Mouse (Mus musculus): ENCODE results near the gene Tbx2. TPM values are rescaled to one million over a fixed set of nuclear protein-coding genes. Genes with fewer than 3 reads are reported as not detected.

Tbx2 gene
- polyA plus RNA-seq, 1 experiment, result 3.5 TPM

DNA sequence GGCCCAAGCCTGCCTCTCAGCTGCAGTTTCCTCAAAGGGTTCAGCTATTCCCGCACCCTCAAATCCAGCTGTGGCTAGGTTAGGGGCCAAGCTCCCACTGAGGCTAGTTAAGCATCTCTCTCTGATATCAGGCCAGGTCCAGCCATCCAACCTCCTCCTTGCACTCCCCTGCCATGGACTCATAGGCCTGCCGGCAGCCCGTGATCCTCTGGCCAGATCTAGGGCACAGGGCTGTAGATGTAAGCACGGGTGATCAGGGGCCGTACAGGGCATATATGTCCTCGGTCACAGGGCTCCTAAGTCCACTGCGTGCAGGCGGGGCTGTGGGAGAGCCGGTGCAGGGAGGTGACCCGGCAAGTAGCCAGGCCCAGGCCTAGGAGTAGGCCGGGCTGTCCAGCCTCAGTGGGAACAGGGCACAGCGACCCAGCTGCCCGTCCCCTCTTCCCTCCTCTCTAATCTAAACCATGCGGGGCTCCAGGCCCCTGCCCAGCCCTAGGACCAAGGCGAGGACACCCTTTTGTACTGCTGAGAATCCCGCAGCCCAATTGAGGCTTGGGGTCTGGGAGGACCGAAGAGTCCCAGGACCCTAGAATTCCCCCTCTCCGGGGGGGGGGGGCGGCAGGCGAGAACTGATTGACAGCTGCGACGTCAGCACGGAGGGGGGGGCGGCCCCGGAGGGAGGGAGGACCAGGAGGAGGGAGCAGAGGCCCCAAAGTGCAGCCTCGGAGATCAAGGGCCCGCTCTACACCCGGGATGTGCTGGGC is 53.5 kb downstream of the Tbx2 start, which contains the start of gene Tbx4:
TSS of gene Tbx4 (plus strand) at position 758 of the 764 bp plus-strand sequence.
- H3K4me1 ChIP-seq (ENCODE audit: control insufficient read depth, insufficient read depth, low read length), result no peaks in the 10 kb centered on the region
- H3K27me3 ChIP-seq (ENCODE audit: control insufficient read depth, insufficient read depth, low read length), result peaks cover 16% of the 10 kb centered on the region; the same call in 1 of the 2 replicates
- WGBS, result 35% methylated on average over 23 of the region's 28 CpGs
- DNase-seq, result no peak
- H3K4me3 ChIP-seq (replicated peaks; ENCODE audit: insufficient read depth, low read depth, low read length), result no peak within 1 kb of the TSS
- TF ChIP-seq POLR2A (IDR thresholded peaks at IDR 0.05; ENCODE audit: borderline replicate concordance, insufficient read depth, low read length), result no peak
- TF ChIP-seq CTCF (IDR thresholded peaks at IDR 0.05; ENCODE audit: borderline replicate concordance, insufficient read depth, low read depth, low read length), result no peak
- H3K27ac ChIP-seq (ENCODE audit: insufficient read depth, low read length), result no peak within 1 kb of the TSS

DNA sequence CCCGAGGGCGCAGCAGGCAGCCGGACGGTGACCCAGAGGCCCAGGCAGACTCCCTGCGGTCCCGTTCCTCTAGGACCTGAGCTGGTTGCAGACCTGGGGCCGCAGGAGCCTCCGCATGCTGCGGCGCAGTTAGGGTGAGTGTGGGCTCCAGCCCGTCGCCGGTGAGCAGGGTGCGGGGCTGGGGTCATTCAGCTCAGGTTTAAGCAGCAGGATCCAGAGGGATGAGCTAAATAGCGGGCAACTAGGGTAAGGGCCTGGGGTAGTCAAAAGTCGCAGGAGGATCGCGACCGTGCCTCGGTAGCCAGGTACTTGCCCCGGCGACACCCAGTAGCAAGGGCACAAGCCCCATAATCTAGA is 54.1 kb downstream of the Tbx2 start:
- Histone ChIP-seq H3K27ac (ENCODE audit: insufficient read depth, low read length) (no peak overlapping the region), H3K4me1 (ENCODE audit: control insufficient read depth, insufficient read depth, low read length) (no peaks in the 10 kb centered on the region), H3K27me3 (ENCODE audit: control insufficient read depth, insufficient read depth, low read length) (peaks cover 16% of the 10 kb centered on the region; the same call in 1 of the 2 replicates), H3K4me3 (replicated peaks; ENCODE audit: insufficient read depth, low read depth, low read length) (no peak overlapping the region)
- no peak for DNase-seq
- no peak for TF ChIP-seq CTCF (IDR thresholded peaks at IDR 0.05; ENCODE audit: borderline replicate concordance, insufficient read depth, low read depth, low read length)
- no peak for TF ChIP-seq POLR2A (IDR thresholded peaks at IDR 0.05; ENCODE audit: borderline replicate concordance, insufficient read depth, low read length)
- 8% methylated on average over 22 of the region's 22 CpGs for WGBS

DNA sequence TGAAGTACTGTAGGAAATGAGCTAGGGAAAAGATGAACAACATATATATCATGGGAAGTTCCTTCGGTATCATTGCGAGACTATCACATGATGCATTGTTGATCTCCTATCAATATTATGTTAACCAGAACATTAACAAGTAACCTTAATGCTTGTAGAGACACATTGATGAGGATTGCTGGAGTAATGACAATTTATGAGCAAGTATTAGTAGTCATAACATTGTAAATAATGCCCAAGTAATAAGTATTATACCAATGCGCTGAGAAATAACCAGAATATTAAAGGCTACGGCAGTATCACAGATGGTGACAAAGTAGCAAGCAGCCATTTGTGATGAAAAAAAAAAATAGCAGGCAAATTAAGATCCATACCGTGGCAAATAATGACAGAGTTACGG is 54.9 kb downstream of the Tbx2 start:
- Histone ChIP-seq H3K27ac (ENCODE audit: insufficient read depth, low read length) (no peak overlapping the region), H3K27me3 (ENCODE audit: control insufficient read depth, insufficient read depth, low read length) (peaks cover 18% of the 10 kb centered on the region; the same call in 1 of the 2 replicates), H3K4me3 (replicated peaks; ENCODE audit: insufficient read depth, low read depth, low read length) (no peak overlapping the region), H3K4me1 (ENCODE audit: control insufficient read depth, insufficient read depth, low read length) (no peaks in the 10 kb centered on the region)
- TF ChIP-seq POLR2A (IDR thresholded peaks at IDR 0.05; ENCODE audit: borderline replicate concordance, insufficient read depth, low read length) (no peak), CTCF (IDR thresholded peaks at IDR 0.05; ENCODE audit: borderline replicate concordance, insufficient read depth, low read depth, low read length) (no peak)
- WGBS, result 24% methylated on average over 6 of the region's 6 CpGs
- no peak for DNase-seq

DNA sequence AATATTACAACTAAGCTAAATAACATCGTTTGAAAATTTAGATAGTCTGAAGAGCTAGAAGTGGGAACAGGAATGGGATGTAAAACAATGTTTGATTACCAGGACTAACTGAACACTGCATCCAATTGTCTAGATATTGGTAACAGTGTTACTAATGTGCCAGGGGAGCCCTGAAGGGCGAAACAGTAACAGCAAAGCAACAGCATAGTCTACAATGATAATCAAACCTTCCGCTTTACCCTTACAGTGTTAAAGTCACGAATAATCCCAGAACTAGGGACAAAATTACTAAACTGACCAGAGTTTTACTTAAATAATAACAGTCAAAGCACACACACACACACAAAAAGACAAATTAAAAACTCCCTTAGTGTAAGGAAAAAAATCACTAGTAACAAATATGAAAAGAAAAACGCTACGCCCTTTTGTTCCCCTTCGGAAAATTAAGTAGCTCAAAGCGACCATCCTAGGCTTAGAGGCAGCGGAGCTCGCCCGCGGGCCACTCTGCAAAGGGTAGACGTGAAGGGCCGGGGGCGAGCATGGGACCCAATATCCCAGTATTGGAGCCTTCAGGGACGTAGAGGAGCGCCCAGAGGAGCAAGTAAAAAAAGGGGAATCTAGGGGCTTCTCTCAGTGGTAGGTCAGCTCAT is 55.6 kb downstream of the Tbx2 start:
- TF ChIP-seq CTCF (IDR thresholded peaks at IDR 0.05; ENCODE audit: borderline replicate concordance, insufficient read depth, low read depth, low read length), result no peak
- TF ChIP-seq POLR2A (IDR thresholded peaks at IDR 0.05; ENCODE audit: borderline replicate concordance, insufficient read depth, low read length), result no peak
- Histone ChIP-seq H3K4me1 (ENCODE audit: control insufficient read depth, insufficient read depth, low read length) (no peaks in the 10 kb centered on the region), H3K27me3 (ENCODE audit: control insufficient read depth, insufficient read depth, low read length) (peaks cover 18% of the 10 kb centered on the region; the same call in 1 of the 2 replicates), H3K27ac (ENCODE audit: insufficient read depth, low read length) (no peak overlapping the region), H3K4me3 (replicated peaks; ENCODE audit: insufficient read depth, low read depth, low read length) (no peak overlapping the region)
- no peak for DNase-seq
- WGBS, result 9% methylated on average over 17 of the region's 17 CpGs

DNA sequence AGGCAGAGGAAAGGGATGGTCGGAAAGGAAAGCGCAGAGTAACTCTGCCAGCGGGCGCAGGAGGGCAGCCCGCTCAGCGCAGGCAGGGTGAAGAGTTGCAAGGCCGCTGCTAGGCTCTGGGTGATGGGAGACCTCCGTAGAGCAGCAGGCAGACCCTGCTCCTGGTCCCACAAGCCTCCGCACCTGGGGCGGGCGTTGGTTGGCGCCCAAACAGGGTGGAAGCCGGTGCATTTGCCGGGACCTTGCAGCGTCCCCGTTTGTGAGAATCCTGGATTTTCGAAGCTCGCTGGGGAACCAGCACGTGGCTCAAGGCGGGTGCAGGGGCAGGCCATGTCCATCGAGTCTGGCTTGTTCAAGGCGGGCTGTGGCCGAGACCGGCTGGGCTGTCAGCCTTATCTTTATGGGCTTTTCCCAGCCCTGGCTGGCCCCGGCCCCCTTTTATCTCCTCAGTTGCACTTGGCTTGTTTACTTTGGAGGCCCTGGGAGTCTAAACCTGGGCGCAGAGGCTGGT is 56.2 kb downstream of the Tbx2 start:
- H3K27me3 ChIP-seq (ENCODE audit: control insufficient read depth, insufficient read depth, low read length), result peaks cover 20% of the 10 kb centered on the region; the same call in 1 of the 2 replicates
- no peak overlapping the region for H3K4me3 ChIP-seq (replicated peaks; ENCODE audit: insufficient read depth, low read depth, low read length)
- TF ChIP-seq CTCF (IDR thresholded peaks at IDR 0.05; ENCODE audit: borderline replicate concordance, insufficient read depth, low read depth, low read length) (no peak), POLR2A (IDR thresholded peaks at IDR 0.05; ENCODE audit: borderline replicate concordance, insufficient read depth, low read length) (no peak)
- 11% methylated on average over 26 of the region's 26 CpGs for WGBS
- H3K4me1 ChIP-seq (ENCODE audit: control insufficient read depth, insufficient read depth, low read length), result no peaks in the 10 kb centered on the region
- DNase-seq, result no peak
- no peak overlapping the region for H3K27ac ChIP-seq (ENCODE audit: insufficient read depth, low read length)

DNA sequence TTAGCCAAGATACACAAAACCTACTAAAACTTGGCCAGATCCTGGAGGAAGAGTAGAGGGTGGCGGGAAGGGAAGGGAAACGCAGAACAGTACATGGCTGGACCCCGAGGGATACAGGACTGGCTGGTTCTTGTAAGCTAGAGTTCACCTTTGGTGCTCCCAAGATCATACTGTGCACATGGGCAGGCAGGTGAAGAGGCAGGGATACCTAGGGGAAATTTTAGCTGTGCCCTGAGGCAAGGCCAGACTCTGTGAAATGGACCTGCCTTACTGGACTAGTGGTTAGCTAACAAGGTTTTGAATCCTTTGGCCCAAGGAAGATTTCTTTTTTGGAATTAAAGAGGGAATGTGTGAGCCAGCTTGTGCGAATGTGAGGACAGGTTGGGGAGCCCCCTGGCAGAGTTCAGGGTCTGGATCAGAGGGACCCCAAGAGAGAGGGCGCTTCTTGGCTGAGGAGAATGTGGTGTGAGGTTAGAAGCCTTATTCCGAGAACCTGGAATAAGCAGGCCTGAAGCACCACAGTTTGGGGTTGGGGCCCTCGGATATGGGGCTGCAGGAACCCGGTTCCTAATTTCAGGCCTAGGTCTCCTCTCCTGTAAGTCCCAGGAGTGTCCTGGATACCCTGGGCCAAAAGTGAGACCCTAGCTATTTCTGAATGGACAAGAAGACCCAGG is 56.8 kb downstream of the Tbx2 start:
- Histone ChIP-seq H3K4me3 (replicated peaks; ENCODE audit: insufficient read depth, low read depth, low read length) (no peak overlapping the region), H3K27ac (ENCODE audit: insufficient read depth, low read length) (no peak overlapping the region), H3K27me3 (ENCODE audit: control insufficient read depth, insufficient read depth, low read length) (peaks cover 22% of the 10 kb centered on the region; the same call in 1 of the 2 replicates), H3K4me1 (ENCODE audit: control insufficient read depth, insufficient read depth, low read length) (no peaks in the 10 kb centered on the region)
- TF ChIP-seq POLR2A (IDR thresholded peaks at IDR 0.05; ENCODE audit: borderline replicate concordance, insufficient read depth, low read length), result no peak
- no peak for TF ChIP-seq CTCF (IDR thresholded peaks at IDR 0.05; ENCODE audit: borderline replicate concordance, insufficient read depth, low read depth, low read length)
- no peak for DNase-seq
- WGBS, result 52% methylated on average over 8 of the region's 8 CpGs

DNA sequence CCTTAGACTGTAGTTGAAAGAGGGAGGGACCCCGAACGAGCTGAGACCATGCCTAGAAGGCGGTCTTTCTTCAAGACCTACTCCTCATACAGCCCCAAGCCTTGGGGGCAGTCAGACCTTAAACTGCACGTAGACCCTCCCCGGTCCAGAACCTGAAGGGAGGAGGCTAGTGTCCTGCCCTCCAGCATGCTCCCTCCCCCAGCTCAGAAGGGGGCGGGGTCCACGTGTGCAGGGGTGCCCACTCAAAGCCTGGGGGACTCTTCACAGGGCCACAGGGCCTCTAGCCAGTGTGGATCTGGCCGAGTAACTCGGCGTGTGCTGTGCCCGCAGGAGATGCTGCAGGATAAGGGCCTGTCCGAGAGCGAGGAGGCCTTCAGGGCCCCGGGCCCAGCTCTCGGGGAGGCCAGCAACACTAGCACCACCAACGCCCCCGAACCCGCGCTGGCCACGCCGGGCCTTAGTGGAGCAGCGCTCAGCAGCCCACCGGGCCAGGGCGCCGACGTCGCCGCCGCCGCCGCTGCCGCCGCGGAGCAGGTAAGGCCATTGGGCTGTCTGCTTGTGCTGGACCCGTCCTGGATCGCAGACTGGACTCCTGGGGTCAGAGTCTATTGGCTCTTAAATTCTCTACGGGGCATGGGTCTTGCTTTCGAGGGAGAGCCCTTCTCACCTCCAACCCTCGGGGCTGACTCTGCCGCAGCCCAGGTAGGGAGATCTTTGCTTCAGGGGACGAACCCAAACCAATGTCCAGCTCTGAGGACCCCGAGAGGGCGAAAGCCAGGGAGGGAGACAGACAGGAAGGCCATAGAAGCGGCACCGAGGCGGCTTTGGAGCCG is 57.6 kb downstream of the Tbx2 start:
- 7% methylated on average over 47 of the region's 47 CpGs for WGBS
- no peak for DNase-seq
- Histone ChIP-seq H3K27me3 (ENCODE audit: control insufficient read depth, insufficient read depth, low read length) (peaks cover 20% of the 10 kb centered on the region; the same call in 1 of the 2 replicates), H3K4me1 (ENCODE audit: control insufficient read depth, insufficient read depth, low read length) (no peaks in the 10 kb centered on the region; the same call in 1 of the 2 replicates), H3K4me3 (replicated peaks; ENCODE audit: insufficient read depth, low read depth, low read length) (no peak overlapping the region), H3K27ac (ENCODE audit: insufficient read depth, low read length) (no peak overlapping the region)
- TF ChIP-seq CTCF (IDR thresholded peaks at IDR 0.05; ENCODE audit: borderline replicate concordance, insufficient read depth, low read depth, low read length), result no peak
- TF ChIP-seq POLR2A (IDR thresholded peaks at IDR 0.05; ENCODE audit: borderline replicate concordance, insufficient read depth, low read length), result no peak

All from cerebellum, adult 2 months (tissue).